Mouse (Mus musculus): ENCODE data around the gene Hdhd3. TPM values are rescaled to one million over a fixed set of nuclear protein-coding genes. Genes with fewer than 3 reads are reported as not detected.
"Not testable (repeated sequence)": the region's sequence is repeated elsewhere in the genome, so short reads cannot be mapped to it uniquely, and the experiment has no call there.

Hdhd3 gene
- polyA plus RNA-seq, 1 experiment from 2014 or later = 15.7 TPM

GRCm38 (mm10) chr4:62487914-62488313, 15.4 kb downstream of the Hdhd3 start:
- ATAC-seq (ENCODE audit: insufficient number of reproducible peaks, low FRiP score, low TSS enrichment, low read depth) = no peak
- WGBS = 91% methylated on average over 2 of the region's 2 CpGs

DNA sequence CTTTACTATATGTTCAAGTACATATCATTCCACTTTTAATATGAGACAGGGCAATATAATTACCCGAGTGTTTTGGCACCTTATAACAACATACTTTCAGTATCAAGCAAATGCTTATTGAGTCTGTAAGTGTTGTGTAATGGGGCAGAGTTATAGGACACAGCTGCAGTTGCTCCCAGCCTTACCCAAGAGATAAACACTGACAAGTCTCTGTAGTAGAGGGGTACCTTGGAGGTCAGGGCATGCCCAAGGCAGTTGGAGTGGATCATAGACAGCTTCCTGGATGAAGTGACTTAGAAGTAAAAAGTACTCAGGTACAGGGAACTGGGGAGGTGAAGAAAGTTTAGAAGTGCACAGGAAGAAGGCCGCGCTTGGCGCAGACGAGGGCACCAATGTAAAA, 16.1 kb downstream of the Hdhd3 start:
- no peak for ATAC-seq (ENCODE audit: insufficient number of reproducible peaks, low FRiP score, low TSS enrichment, low read depth)
- Histone ChIP-seq H3K9ac (no peak overlapping the region), H3K27ac (replicated peaks) (no peak overlapping the region), H3K4me1 (no peaks in the 10 kb centered on the region), H3K4me3 (replicated peaks) (no peak overlapping the region), H3K9me3 (replicated peaks) (no peaks in the 10 kb centered on the region), H3K27me3 (no peaks in the 10 kb centered on the region), H3K36me3 (no peaks in the 10 kb centered on the region), H3K4me2 (replicated peaks) (no peak overlapping the region)
- 84% methylated on average over 5 of the region's 5 CpGs for WGBS

More at GRCm38 (mm10) chr4:62487914-62488313, 15.4 kb downstream of the Hdhd3 start:
- Histone ChIP-seq H3K9ac (no peak overlapping the region), H3K27me3 (no peaks in the 10 kb centered on the region), H3K4me3 (replicated peaks) (no peak overlapping the region), H3K9me3 (replicated peaks) (no peaks in the 10 kb centered on the region), H3K36me3 (no peaks in the 10 kb centered on the region), H3K4me1 (no peaks in the 10 kb centered on the region), H3K27ac (replicated peaks) (no peak overlapping the region), H3K4me2 (replicated peaks) (no peak overlapping the region)

DNA sequence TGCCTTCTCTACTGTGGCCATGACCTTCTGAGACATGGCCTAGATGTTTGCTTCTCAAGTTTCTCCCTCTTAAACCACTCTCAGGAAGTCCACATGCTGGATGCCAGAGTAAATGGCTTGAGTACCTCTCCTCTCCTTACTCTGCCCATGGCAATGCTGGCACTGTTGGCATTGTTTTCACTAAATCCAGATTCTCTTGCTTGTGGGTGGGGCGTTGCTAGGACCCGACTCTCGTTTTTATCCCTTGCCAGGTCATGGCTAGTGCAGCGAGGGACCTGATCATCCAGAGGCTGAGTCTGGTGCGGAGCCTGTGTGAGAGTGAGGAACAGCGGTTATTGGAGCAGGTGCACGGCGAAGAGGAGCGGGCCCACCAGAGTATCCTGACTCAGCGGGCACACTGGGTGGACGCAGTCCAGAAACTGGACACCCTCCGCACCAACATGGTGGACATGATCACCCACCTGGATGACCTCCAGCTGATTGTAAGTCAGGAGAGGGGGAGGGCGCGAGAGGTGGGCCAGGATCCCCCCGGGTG, 17.0 kb downstream of the Hdhd3 start:
- no peak overlapping the region for H3K9ac ChIP-seq
- H3K27me3 ChIP-seq = no peaks in the 10 kb centered on the region
- H3K4me3 ChIP-seq (replicated peaks) = no peak overlapping the region
- no peaks in the 10 kb centered on the region for H3K9me3 ChIP-seq (replicated peaks)
- no peak overlapping the region for H3K27ac ChIP-seq (replicated peaks)
- no peaks in the 10 kb centered on the region for H3K36me3 ChIP-seq
- no peaks in the 10 kb centered on the region for H3K4me1 ChIP-seq
- 85% methylated on average over 15 of the region's 15 CpGs for WGBS
- no peak for ATAC-seq (ENCODE audit: insufficient number of reproducible peaks, low FRiP score, low TSS enrichment, low read depth)
- no peak overlapping the region for H3K4me2 ChIP-seq (replicated peaks)

GRCm38 (mm10) chr4:62485450-62486161, 17.7 kb downstream of the Hdhd3 start:
- no peak overlapping the region for H3K4me2 ChIP-seq (replicated peaks)
- H3K9ac ChIP-seq = no peak overlapping the region

GRCm38 (mm10) chr4:62484928-62485327, 18.3 kb downstream of the Hdhd3 start:
- H3K4me2 ChIP-seq (replicated peaks) = no peak overlapping the region
- ATAC-seq (ENCODE audit: insufficient number of reproducible peaks, low FRiP score, low TSS enrichment, low read depth) = no peak
- peaks cover 3% of the 10 kb centered on the region; the same call in 1 of the 2 replicates for H3K4me1 ChIP-seq
- no peak overlapping the region for H3K9ac ChIP-seq
- no peaks in the 10 kb centered on the region for H3K36me3 ChIP-seq
- H3K27ac ChIP-seq (replicated peaks) = no peak overlapping the region
- no peaks in the 10 kb centered on the region for H3K27me3 ChIP-seq
- 75% methylated on average over 3 of the region's 3 CpGs for WGBS
- H3K4me3 ChIP-seq (replicated peaks) = no peak overlapping the region
- no peaks in the 10 kb centered on the region for H3K9me3 ChIP-seq (replicated peaks)

More at GRCm38 (mm10) chr4:62485450-62486161, 17.7 kb downstream of the Hdhd3 start:
- Histone ChIP-seq H3K36me3 (no peaks in the 10 kb centered on the region), H3K27ac (replicated peaks) (no peak overlapping the region), H3K9me3 (replicated peaks) (no peaks in the 10 kb centered on the region), H3K4me1 (no peaks in the 10 kb centered on the region), H3K4me3 (replicated peaks) (no peak overlapping the region), H3K27me3 (no peaks in the 10 kb centered on the region)
- WGBS = 79% methylated on average over 8 of the region's 8 CpGs
- ATAC-seq (ENCODE audit: insufficient number of reproducible peaks, low FRiP score, low TSS enrichment, low read depth) = no peak

DNA sequence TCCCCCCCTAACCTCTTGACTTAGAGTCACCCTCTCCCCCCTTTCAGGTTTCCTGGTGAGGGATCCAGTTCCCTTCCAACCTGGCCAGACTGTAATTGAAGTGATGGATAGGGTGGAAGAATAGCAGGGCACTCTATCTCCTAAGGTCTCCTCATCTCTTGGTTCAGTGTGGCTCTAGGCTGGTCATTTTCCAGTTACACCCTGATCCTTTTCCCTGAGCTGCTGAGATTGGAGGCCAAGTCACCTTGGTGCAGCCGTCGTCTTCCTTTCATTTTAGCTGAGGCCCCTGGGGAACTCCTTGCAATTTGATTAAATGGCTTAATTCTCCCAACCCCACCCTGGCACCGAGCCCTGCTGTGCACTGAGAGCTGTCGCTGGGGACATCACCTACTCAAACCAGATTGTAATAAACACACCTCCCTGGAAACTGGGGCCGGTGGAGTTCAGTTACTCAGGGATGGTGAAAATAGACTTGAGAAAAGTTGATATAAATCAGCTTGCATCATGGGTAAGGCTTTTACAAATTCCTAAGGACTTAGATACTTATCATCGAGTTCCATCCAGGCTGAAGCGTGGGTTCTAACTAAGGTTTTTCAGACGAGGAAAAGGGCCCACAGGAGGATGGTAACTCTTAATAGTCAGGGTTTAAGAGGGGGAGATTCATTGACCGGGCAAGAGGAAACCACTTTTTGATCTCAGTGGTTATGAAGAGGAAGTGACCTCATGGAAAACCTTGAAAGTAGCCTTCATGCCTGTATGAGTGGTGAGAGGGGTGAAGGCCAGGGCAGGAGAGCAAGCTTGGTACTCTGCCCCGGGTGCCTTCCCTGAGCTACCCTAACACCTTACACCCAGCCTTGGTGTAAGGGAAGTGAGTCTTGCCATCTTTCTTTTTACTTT, 22.3 kb downstream of the Hdhd3 start:
- Histone ChIP-seq H3K4me1 (peaks cover 11% of the 10 kb centered on the region; the same call in 1 of the 2 replicates), H3K4me2 (replicated peaks) (peak overlapping the region; percentile 21; the same call in 1 of the 2 replicates), H3K4me3 (replicated peaks) (peak overlapping the region; percentile 46), H3K27ac (replicated peaks) (no peak overlapping the region), H3K9me3 (replicated peaks) (no peaks in the 10 kb centered on the region), H3K9ac (no peak overlapping the region), H3K27me3 (no peaks in the 10 kb centered on the region), H3K36me3 (no peaks in the 10 kb centered on the region)
- 32% methylated on average over 10 of the region's 10 CpGs for WGBS
- no peak for ATAC-seq (ENCODE audit: insufficient number of reproducible peaks, low FRiP score, low TSS enrichment, low read depth)

DNA sequence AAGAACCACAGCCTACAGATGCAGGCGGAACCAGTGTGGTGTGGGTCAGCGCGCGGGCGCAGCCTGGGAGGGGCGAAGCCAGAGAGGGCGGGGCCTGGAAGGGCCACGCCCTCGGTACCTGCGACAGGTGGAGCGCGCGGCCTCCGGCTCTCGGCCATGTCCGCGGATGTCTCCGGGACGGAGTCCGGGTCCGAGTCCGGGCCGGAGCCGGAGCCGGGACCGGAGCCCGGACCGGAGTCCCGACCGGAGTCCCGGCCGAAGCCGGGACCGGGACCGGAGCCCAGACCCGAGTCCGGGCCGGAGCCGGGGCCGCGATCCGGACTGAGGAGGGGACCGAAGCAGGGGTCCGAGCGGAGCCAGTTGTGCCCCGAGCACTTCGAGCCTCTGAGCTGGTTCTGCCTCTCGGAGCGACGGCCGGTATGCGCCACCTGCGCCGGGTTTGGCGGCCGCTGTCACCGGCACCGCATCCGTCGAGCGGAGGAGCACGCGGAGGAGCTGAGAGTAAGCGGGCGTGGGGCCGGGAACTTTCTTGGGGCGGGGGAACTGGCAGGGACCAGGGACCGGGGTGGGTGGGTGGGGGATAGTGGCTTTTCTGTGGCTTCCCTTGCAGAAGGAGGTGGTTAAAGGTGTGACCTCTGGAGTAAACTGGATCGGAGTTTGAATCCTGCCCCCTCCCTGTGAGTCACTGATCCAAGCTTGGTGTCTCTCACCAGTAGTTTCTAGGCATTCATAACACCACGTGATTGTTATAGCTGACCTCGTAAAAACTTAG, 23.1 kb downstream of the Hdhd3 start, which contains the start of gene Bspry:
Gene Bspry (plus strand): TSS at position 117 of the 772 bp plus-strand sequence.
- H3K4me1 ChIP-seq = peaks cover 11% of the 10 kb centered on the region; the same call in 1 of the 2 replicates
- H3K27ac ChIP-seq (replicated peaks) = 0 out of 2 replicates have a peak within 1 kb of the TSS, but pooled peaks have one; percentile 41
- H3K36me3 ChIP-seq = no peaks in the 10 kb centered on the region
- H3K9ac ChIP-seq = 0 out of 2 replicates have a peak within 1 kb of the TSS, but pooled peaks have one; percentile 9
- peak; percentile 73 for ATAC-seq (ENCODE audit: insufficient number of reproducible peaks, low FRiP score, low TSS enrichment, low read depth)
- peak within 1 kb of the TSS; percentile 46 for H3K4me3 ChIP-seq (replicated peaks)
- H3K9me3 ChIP-seq (replicated peaks) = no peaks in the 10 kb centered on the region
- H3K4me2 ChIP-seq (replicated peaks) = peak within 1 kb of the TSS; percentile 82
- WGBS = 2% methylated on average over 71 of the region's 71 CpGs
- no peaks in the 10 kb centered on the region for H3K27me3 ChIP-seq

DNA sequence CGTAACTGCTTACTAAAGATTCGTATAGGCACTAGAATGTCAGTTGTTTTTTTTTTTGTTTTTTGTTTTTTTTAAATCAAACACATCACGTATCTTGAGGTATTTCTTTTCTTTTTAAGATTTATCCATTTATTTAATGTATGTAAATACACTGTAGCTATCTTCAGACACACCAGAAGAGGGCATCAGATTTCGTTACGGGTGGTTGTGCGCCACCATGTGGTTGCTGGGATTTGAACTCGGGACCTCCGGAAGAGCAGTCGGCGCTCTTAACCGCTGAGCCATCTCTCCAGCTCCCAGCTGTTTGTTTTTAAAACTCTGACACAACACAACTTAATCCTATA, 23.7 kb downstream of the Hdhd3 start:
- Histone ChIP-seq H3K4me1 (peaks cover 11% of the 10 kb centered on the region; the same call in 1 of the 2 replicates), H3K4me3 (replicated peaks) (peak overlapping the region; percentile 46), H3K4me2 (replicated peaks) (peak overlapping the region; percentile 82)
- H3K9ac ChIP-seq; H3K27ac ChIP-seq (replicated peaks); H3K9me3 ChIP-seq (replicated peaks); H3K36me3 ChIP-seq; ATAC-seq (ENCODE audit: insufficient number of reproducible peaks, low FRiP score, low TSS enrichment, low read depth); H3K27me3 ChIP-seq: not testable (repeated sequence)
- 12% methylated on average over 11 of the region's 11 CpGs for WGBS

DNA sequence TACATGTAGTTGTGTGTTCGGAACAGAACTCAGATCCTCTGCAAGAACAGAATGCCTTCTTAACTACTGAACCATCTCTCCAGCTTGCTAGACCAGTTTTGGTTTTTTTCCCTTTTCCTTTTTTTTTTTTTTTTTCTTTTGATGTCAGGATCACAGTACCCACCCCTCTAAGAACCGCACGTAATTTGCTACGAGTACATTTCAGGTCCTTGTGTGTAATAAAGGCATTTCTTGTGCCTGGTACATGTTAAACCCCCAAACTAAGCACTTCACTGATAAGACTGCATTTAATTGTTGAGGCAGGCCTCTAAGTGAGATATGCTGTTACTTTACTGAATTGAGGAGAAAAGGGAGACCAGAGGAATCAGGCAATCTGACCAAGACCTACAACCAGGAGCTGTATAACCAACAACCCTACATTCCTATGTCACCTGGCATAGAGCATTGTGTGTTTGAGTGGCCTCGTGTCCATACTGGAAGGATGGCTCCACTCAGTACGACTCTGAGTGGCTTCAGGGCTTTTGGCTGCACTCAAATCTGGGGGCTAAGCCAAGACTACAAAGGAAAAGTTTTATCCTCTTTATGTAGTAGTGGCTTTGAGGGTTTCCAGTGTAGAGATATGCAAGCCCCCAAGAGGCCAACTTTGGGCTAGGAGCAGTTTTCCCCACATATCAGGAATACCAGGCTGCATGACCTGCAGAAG, 25.6 kb downstream of the Hdhd3 start:
- Histone ChIP-seq H3K9ac (no peak overlapping the region), H3K4me2 (replicated peaks) (no peak overlapping the region), H3K9me3 (replicated peaks) (no peaks in the 10 kb centered on the region), H3K4me1 (peaks cover 11% of the 10 kb centered on the region; the same call in 1 of the 2 replicates), H3K27ac (replicated peaks) (no peak overlapping the region), H3K4me3 (replicated peaks) (no peak overlapping the region), H3K36me3 (no peaks in the 10 kb centered on the region), H3K27me3 (no peaks in the 10 kb centered on the region)
- WGBS = 56% methylated on average over 6 of the region's 6 CpGs
- no peak for ATAC-seq (ENCODE audit: insufficient number of reproducible peaks, low FRiP score, low TSS enrichment, low read depth)

GRCm38 (mm10) chr4:62475793-62476192, 27.5 kb downstream of the Hdhd3 start:
- no peak overlapping the region for H3K9ac ChIP-seq
- H3K4me3 ChIP-seq (replicated peaks) = no peak overlapping the region
- no peak overlapping the region for H3K4me2 ChIP-seq (replicated peaks)
- WGBS = 84% methylated on average over 6 of the region's 6 CpGs
- no peaks in the 10 kb centered on the region for H3K27me3 ChIP-seq
- no peak overlapping the region for H3K27ac ChIP-seq (replicated peaks)
- peaks cover 11% of the 10 kb centered on the region; the same call in 1 of the 2 replicates for H3K4me1 ChIP-seq
- no peaks in the 10 kb centered on the region for H3K9me3 ChIP-seq (replicated peaks)
- ATAC-seq (ENCODE audit: insufficient number of reproducible peaks, low FRiP score, low TSS enrichment, low read depth) = no peak
- H3K36me3 ChIP-seq = no peaks in the 10 kb centered on the region

Measured in embryonic facial prominence, embryonic 15.5 days (tissue).